Mouse (Mus musculus) kidney, postnatal 36 days (tissue): ENCODE measurements at regions not wholly inside any gene's neighbourhood (a gene's known extent, or its start where the extent isn't known, plus 50 kb on each side); places are given as distances from the start of the nearest gene placed in this dataset.

Experiments used
- DNase-seq, 2 experiments: peaks; one replicate each; pipeline ENCODE4 v3.0.0; 2021 to 2022; ENCODE audit warnings: mixed read lengths in 2 of 2

- peak in 1 of 2 experiments; percentile 45 for DNase-seq
These were observed 51.1 kb upstream of the Gm815 start for GRCm38 (mm10) chr19:26834564-26834963.
